Mouse (Mus musculus): ENCODE measurements around the gene Hbs1l.

The Hbs1l gene

DNA sequence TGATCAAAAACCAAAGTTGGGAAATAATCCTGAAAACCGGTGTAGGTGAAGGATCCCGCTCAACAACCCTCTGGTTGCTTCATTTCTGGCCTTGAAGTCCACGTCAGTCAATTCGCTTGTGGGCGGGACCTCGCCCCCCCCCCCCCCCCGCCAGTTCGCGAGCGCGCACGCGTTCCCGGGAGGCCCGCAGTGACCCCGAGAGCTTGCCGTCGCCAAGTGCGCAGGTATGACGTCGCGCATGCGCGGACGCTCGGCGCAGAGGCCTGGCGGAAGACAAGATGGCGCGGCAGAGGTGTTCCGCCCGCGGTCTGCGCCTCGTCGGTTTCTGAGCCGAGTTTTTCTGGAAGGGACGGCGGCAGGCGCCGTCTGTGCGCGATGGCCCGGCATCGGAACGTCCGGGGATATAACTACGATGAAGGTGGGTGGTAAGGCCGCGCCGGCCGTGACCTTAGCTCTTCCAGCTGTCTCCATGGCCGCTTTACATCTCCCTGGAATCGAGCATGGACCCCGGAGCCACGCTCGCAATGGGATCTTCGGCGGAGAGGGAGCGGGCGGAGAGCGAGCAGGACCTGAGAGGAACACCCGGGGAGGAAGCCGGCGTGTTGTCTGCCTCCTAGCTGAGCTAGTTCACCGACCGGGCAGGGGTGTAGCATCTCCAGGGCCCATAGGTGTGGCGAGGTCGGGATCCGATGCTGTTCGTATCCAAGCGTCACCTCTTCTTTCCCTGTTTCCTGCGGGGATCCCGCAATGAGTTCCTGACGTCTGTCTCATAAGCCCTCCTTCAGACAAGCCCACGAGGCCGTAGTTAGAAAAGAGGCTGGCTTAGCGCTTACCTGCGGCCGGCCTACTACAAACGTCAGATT lies at the start of gene Hbs1l:
Hbs1l (plus strand) TSS at position 221 of the 863 bp plus-strand sequence.
- DNase-seq (ENCODE audit: low read depth, low spot score), result peak; percentile 96

DNA sequence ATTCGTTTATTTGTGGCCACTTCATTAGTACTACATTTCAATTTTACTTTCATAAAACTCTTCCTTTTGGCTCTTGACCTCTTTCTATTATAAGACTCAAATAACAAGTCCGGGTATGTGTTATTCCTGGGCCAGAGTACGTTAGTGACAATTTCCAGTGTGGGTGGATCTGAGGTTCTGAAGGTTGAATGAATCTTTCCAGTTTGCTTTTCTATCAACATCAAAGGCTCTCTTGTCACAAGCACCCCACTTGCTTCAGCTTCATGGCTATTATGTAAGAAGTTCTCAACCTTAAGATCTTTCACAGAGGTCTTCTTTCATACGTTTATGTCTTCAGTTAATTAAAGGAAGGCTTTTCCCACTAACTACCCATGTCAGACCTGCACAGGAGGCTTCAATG lies 47.2 kb upstream of the Hbs1l start:
- DNase-seq (ENCODE audit: low read depth, low spot score), result no peak

GRCm38 (mm10) chr10:21251881-21252534 lies 43.8 kb upstream of the Hbs1l start:
- DNase-seq (ENCODE audit: low read depth, low spot score), result peak; percentile 10

DNA sequence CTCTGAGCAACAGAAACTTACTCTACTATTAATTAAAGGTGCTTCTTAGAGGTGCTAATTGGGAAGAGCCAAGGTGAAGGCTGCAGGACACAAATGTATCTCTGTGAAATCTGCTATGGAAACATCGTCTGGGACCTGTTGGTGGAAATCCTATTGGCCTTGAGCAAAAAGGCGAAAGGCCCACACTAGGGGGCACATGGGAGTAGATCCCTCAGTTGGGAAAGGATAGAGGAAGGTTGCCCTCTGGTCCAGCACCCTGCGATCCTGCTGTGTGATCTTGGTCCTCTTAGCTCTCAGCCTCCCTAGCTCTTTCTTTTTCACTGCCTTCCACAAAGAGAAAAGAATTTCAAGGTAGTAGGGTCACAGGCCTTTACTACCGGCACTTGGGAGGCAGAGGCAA lies 43.0 kb upstream of the Hbs1l start:
- no peak for DNase-seq (ENCODE audit: low read depth, low spot score)

GRCm38 (mm10) chr10:21254266-21255140 lies 41.3 kb upstream of the Hbs1l start:
- DNase-seq (ENCODE audit: low read depth, low spot score), result no peak

DNA sequence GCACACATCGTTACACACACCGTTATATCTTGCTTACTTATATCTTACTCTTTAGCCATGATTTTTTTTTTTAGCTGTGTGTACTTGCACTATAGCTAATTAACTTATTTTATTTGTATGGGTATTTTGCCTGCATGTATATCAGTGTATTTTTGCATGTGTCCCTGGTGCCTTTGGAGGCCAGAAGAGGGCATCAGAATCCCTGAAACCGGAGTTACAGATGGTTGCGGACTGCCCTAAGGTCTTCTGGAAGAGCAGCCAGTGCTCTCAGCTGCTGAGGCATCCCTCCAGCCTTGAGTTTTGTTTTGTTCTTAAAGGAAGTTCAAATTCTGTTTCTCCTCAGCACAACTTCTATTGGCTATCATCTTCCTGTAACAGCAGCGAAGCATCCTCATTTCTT lies 38.5 kb upstream of the Hbs1l start:
- DNase-seq (ENCODE audit: low read depth, low spot score), result no peak

DNA sequence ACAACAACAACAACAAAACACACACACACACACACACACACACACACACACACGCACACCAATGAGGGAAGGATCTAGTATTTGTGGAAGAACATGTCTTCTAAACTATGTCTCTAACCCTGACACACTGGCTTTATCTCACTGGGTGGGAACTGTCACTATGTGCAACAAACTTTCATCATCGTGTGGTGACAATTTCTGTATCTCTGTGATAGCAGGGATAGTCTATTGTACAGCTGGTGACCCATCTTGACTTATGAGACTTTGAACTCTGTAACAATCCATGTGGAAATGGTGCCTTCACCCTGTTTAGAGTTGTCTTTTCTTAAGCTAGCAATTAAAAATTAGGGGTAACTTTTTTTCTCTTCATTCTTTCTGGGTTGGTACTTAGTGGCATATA lies 36.1 kb upstream of the Hbs1l start:
- no peak for DNase-seq (ENCODE audit: low read depth, low spot score)

DNA sequence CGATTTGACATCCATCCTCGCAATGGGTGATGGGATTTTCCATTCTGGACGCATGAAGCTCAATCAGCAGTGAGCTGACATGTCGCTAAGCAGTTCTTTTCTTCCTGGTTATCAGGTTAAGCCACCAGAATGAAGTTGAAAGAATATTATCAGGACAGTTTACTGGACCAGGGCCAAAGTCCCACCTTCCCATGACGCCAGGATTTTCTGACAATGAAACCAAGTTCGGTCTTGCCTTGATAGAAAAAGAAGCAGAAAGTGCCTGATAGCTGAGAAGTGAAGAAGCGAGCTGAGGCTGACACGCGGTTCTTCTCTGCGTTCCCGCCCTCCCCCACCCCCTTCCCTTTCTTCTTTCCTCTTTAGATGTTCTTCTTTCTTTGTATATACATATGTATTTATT lies 30.6 kb upstream of the Hbs1l start:
- no peak for DNase-seq (ENCODE audit: low read depth, low spot score)

DNA sequence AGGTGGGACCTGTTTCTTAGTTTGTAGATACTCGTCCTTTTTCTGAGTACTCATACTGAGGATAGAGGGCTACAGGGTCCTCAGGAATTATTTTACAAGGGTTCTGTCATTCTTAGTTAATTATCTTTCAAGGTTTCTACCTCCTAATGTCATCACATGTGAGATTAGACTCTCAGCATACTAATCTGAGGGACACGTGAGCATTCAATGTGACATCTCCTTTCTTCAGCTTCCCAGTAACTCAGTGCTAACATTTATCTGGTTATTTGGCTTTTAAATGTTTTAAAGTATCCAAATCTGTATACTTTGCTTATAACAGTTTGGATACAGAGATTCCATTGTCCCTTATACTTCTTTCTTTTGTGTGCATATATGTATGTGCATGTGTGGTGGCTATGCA lies 28.3 kb upstream of the Hbs1l start:
- no peak for DNase-seq (ENCODE audit: low read depth, low spot score)

GRCm38 (mm10) chr10:21268786-21269410 lies 26.9 kb upstream of the Hbs1l start:
- DNase-seq (ENCODE audit: low read depth, low spot score), result peak; percentile 10

GRCm38 (mm10) chr10:21269920-21270319 lies 25.9 kb upstream of the Hbs1l start:
- no peak for DNase-seq (ENCODE audit: low read depth, low spot score)

DNA sequence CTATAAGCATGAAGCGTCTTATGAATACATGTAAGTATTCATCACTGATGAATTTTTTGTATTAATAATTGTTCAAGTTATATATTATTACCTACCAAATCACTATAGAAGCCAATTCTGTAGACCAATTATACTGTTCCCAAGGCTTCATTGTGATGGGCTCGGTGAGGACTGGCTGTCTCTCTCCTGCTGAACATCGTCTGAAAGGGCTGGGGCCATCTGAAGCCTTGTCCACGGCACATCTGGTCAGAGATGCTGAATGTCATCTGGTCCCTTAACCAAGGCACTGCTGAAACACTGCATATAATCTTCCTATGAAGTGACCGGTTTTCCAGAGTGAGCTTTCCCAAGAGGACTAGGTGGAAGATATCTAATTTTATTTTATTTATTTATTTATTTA lies 24.9 kb upstream of the Hbs1l start:
- DNase-seq (ENCODE audit: low read depth, low spot score), result no peak

- no peak for DNase-seq (ENCODE audit: low read depth, low spot score)
Measured at GRCm38 (mm10) chr10:21271310-21271709, 24.5 kb upstream of the Hbs1l start.

DNA sequence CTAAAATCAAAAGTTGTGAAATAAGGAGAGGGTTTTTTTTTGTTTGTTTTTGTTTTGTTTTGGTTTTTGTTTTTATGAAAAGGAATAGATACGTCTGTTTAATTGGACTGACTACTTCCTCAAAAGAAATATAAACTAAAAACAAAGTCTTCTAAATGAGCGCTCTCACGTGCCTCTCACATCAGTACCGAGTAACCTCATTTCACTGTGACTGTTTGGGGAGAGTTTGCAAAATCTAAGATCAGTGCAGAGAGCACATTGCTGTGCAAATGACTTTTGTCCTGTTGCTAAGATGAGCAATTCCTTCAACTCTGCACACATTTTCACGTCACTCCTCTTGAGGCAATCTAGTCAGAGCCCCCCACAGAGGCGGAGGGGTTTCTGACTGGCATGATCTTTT lies 24.0 kb upstream of the Hbs1l start:
- no peak for DNase-seq (ENCODE audit: low read depth, low spot score)

DNA sequence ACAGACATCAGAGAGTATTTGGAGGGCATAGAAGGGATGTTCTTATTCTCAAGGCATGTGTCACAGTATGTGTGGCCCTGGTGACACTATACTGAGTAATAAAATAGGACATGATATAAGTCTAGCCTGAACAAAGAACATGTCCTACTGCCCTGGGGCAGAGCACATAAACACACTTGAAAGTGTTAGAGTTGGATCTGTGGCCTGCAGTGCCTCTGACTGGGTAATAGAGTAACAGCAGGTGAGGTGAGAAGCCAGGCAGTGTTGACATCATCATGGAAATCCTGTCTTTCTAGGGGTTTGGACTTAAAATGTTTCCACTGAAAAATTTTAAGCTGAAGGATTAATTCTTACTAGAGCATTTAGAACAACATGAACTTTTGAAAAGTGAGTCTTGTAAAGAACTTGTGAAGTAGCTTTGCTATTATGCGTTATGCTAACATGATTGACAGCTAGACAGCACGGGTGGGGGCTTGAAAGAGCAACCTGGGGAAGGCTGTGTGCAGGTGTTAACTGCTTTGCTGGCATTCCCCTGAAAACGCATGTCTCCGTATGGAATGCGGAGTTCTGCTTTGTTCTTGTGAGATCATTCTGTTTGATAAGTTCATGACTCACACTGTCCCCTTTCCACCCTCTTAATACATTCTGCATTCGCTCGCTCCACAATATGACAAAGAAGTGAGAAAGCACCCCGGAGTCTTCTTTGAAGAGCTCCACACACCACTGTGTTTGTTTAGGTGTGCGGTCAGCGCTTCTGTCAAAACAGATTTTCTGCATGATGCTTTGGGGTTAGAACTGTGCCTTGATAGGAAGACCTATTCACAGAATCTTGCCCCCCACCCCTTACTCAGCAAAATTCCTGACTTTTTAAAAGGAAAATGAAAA lies 8.3 kb upstream of the Hbs1l start:
- DNase-seq (ENCODE audit: low read depth, low spot score), result no peak

DNA sequence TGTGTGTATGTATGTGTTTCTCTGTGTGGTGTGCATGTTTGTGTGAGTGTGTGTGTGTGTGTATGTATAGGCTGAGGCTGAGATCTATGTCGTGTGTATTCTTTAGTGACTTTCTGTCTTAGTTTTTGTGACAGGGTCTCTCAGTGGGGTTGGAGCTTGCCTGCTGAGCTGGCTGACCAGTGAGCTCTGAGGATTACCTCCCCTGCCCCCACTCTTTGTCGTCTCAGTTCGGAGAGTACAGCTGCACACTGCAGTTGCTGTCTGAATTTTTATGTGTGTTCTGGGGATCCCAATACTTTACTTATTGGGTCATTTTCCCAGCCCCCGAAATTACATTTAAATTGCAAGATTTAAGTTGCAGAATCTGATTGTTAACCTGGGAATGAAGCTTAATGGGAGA lies 4.6 kb upstream of the Hbs1l start:
- DNase-seq (ENCODE audit: low read depth, low spot score), result no peak

- DNase-seq (ENCODE audit: low read depth, low spot score), result no peak
Measured at GRCm38 (mm10) chr10:21294217-21294616, 1.6 kb upstream of the Hbs1l start.

DNA sequence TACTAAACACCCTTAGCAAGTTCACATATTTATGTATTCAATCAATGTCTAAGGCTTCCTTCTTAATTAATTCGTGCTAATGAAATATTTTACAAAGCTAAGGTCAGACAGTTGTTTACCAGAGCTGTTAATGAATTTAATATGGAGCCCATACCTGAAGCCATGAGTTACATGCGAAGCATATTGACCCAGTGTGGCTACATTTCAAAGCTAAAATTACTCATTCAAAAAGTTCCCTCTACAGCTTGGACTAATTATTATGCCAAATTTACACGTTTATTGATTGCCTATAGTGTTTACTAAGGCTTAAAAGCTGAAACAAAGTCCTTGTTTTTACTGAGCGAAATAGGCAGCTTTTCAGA lies 401 bp upstream of the Hbs1l start:
- DNase-seq (ENCODE audit: low read depth, low spot score), result no peak

DNA sequence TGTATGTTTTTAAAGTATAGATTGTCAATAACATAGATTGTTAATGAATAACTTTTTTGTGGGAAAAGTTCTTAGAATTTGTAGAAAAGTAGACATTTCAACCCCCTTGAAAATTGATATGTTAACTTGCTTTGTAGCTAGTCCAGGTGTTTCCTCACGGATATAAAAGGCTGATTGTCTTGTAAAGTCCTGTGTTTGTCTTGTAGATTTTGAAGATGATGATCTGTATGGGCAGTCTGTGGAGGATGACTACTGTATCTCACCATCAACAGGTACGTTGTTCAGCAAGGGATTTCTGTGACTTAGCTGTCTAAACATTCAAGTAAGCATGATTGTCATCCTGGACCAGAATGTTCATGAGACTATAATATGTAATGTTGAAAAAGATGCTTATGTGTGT lies 3.2 kb downstream of the Hbs1l start:
- DNase-seq (ENCODE audit: low read depth, low spot score), result no peak

DNA sequence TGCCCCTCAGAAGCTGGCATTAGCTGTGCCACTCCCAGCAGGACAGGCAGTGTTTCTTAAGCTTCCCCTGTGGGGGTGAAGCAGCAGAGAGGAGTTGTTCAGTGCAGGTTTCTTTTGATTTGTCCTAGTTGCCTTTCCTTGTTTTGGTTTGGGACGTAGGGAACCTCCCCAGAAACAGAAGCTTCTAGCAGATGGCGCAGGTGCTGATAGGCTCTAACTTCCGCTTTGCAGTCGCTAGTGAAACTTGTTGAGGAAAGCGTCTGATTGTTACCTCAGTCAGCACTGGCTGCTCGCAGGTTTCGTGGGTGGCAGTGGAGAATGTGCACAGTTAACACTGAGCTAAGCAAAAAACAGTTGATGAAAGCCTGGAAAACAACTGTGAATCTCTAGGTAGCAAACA lies 6.0 kb downstream of the Hbs1l start:
- no peak for DNase-seq (ENCODE audit: low read depth, low spot score)
